Mouse (Mus musculus): Measurements from ENCODE around the gene Frmd4a.

DNA sequence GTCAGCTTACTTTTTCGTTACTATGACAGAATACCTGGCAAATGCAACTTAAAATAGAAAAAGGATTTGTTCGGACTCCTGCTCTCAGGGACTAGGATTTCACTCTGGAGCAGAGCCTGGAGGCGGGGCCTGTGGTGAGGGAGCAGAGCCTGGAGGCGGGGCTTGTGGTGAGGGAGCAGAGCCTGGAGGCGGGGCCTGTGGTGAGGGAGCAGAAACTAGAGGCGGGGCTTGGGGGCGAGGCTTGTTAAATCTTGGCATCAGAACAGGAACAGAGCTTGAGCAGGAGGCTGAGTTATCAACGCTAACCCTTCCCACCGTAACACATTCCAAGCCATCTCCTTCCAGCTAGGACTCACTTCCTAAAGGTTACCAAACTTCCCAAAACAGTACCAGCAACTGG is 575.9 kb downstream of the Frmd4a start:
- TF ChIP-seq CTCF (IDR thresholded peaks at IDR 0.05; ENCODE audit: low read depth) (no peak), EP300 (IDR thresholded peaks at IDR 0.05; ENCODE audit: low read depth) (no peak)

Measured in liver, postnatal 0 days (tissue).